Mouse (Mus musculus) stomach, postnatal 0 days (tissue): ENCODE data around the gene Mansc1.

Source experiments
- CTCF ChIP-seq: IDR thresholded peaks from 2 replicates; pipeline ENCODE4 v1.5.1; 2016; ENCODE audit warnings: antibody characterized with exemption, low read depth, mild to moderate bottlenecking, moderate library complexity
- EP300 ChIP-seq: optimal IDR thresholded peaks from 2 replicates; pipeline ENCODE3; 2016; ENCODE audit warnings: antibody characterized with exemption

GRCm38 (mm10) chr6:134660714-134661406 lies 28.6 kb upstream of the Mansc1 start:
- TF ChIP-seq CTCF (no peak), EP300 (no peak)
